Mouse (Mus musculus) forelimb bud, embryonic 11.5 days (tissue): ENCODE measurements at regions not wholly inside any gene's neighbourhood (a gene's known extent, or its start where the extent isn't known, plus 50 kb on each side); places are given as distances from the start of the nearest gene placed in this dataset.
"Not testable (repeated sequence)": the region's sequence is repeated elsewhere in the genome, so short reads cannot be mapped to it uniquely, and the experiment has no call there.

Experiments
- DNase-seq: peaks from one replicate; pipeline ENCODE4 v3.0.0-alpha.2; 2012; ENCODE audit warnings: low read depth, low spot score

DNA sequence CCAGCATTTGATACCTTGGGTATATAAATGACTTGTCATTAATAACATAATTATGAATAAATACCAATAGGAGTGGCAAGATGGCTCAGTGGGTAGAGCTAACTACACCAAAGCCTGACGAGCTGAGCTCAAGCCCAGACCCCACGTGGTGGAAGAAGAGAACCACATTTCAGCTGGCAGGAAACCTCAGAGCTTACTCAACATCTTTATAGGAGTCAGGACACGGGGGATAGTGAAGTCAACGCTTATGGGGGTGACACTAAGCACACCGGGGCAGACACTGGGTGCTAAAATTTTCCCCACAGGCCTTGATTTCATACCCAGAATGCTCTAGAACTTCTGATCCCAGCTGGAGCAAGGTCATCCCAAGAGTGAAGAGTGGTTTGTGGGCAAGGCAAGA lies 259.3 kb downstream of the Setd4 start:
- no peak for DNase-seq

DNA sequence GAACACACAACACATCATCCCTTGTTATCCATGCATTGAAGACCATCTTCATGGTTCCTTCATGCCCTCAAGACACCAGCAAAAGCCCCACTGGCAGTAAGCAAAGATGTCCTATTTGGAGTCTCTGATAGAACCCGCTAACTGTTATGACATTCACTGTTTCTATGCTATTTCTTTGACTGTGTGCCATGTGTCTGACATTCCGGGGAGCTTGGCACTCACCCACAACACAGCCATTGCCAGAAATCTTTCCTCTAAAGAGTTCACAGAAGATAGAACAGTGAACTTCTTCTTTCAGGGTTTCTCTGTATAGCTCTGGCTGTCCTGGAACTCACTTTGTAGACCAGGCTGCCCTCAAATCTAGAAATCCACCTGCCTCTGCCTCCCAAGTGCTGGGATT lies 261.2 kb downstream of the Setd4 start:
- no peak for DNase-seq

DNA sequence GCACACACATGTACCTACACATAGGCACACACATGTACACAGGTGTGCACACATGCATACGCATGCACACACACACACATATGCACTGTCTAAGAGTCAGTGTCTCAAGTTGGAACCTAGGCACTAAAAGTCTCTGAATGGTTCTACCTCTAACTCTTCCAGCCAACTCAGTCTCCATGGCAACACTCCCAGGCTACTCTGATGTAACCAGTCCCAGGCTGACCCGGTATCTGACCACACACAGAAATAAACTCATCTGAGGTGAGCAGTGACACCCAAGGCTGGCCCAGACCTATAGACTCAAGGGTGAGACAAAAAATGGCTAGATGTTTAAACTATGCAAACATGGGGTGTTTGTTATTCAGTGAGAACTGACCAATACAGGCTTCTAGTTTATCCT lies 262.1 kb downstream of the Setd4 start:
- DNase-seq = no peak

DNA sequence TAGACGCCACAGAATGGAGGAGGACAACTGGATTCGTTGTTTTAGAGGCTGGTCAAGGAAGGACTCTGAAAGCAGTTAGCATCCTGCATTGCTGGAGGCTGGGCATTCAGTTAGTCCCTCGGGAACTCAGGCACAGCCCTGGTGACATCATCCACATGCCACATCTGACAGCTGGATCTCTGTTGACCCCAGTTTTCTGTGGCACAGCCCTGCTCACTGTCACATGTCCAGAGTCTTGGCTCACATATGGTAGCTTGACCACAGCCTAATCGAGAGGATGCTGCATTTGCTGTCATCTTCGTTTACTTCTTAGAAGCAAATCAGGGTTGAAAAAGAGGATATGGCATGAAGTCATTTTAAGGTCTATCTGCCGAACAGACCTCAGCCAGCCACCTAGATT lies 265.1 kb downstream of the Setd4 start:
- no peak for DNase-seq

DNA sequence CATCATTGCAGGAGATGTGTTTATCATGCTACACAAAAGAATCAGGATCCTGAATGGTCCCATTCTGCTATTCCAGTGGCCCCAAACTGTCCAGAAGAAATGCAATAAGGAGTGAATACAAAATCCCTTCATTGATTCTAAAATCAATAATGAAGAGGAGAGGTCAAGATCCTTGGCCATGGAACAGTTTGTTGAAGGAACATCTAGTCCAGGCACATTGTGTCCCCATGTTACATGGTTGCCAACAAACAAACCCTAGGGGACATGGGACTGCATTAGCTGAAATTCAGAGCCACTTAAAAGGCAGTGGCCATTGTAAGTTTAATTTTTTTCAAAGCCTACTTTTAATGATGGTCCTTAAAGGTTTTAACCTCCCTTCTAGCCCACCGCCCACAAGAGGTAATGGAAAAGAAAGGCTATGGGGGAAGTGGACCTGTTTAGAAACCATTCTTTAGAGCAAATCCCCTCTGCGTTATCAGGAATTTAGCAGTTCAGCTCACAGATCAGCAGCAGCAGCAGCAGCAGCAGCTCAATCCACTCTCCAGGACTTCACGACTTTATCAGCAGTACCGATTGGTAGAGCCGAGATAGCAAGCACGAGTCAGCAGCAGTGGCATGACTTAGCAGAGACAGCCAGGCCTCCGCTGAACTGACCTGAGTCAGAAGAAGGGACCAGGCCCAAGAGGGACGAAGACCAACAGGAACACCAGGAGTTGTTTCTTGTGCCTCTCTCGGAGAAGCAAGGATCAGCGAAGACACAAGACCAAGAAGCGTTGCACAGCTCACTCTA lies 268.3 kb downstream of the Setd4 start:
- DNase-seq = no peak

DNA sequence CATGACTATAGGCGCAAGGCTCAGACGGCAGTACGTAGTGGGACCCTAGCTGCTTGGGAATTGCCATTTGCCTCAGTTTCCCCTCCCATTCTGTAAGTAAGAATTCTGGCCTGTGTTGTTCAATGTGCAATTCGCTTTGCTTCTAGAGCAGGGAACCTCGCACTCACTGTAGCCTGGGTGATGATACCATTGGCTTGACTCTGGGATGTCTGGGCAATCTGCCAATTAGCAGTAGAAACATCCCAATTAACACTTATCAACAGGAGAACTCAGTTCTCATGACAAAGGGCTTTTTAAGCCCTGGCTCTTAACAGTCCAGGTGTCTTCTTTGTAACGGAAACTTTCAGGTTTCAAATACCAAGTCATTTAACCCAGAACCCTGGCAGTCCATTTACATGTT lies 270.2 kb downstream of the Setd4 start:
- DNase-seq = no peak

DNA sequence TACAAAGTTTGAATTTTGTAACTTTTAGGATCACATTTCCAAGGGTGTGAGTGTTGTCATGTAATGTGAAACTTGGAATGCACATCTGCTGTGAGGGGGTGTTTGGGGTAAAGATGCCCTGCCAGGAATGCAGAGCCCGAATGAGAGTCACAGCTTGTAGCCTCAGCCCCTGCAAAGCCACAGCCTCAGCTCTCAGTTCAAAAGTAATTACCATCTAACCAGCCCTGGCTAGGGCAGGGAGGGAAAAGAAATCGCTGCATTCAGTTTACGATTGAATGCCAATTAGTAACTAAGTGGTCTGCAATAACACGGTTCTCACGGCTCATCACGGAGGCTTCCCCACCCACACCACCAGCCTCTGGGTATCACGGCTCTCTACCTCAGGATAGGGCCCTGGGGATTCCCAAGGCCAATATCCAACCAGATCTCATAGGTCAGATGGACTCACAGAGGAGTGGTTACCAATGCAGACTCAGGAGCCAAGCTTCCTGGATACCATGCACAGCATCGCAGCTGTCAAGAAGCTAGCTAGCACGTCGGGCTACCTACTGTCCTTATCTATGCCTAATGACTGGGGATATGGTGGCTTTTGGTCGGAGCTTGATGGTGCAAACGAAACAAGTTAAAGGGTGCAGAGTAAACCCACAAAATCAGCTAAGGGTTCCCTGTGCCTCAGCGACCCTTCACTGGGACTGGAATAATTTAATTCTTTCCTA lies 275.0 kb downstream of the Setd4 start:
- DNase-seq = peak; percentile 64

DNA sequence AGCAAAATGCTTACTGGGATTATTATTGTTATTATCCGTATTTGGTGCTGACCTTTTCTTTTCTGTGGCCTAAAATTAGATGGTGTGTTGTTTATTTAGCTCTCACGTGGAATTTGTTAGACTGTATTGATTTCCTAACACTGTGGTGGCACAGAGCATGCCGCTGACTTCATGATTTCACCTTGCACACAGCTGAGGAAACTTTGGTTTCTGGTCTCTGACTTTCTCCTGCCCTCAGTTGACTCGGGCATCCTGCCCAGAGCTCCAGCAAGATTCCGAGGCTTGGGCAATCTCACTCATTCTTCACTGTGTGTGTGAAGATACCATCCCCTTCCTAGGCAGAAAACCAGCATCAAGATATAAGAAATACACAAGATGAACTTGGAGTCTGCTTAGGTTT lies 279.0 kb downstream of the Setd4 start:
- DNase-seq = no peak

DNA sequence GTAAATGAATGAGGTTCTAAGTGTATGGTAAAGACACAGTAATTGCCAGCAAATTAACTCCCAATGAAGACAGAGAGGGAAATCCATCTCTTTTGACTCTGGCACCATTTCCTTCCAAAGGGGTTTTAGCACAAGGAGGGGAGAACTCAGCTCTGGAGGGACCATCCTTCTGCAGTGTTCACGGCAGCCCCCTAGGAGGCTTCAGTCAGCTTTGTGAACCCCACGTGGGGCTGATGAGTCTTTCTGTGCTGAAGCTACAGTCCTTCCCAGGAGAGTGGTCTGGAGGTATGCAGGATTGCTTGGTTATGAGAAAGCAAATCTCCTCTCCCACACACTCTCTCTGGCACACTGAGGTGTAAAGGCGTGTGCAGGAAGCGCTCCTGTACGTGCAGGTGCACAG lies 280.7 kb downstream of the Setd4 start:
- DNase-seq = no peak

DNA sequence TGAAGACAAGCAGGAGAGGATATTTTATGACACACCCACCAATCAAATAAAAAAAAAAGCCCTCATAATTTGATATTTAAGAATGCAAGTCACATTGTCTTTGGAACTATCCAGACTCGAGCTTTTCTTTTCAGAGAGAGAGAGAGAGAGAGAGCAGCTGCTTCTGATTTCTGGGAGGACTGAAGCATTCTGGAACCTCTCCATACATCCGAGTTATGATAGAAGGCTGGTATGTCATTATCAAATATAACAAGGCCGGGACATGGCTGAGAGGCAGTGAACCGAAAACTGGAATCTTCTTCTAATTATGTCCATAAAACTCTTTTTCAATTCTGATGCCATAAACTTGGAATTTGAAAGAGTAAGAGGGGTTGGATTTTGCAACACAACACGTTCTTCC lies 284.3 kb downstream of the Setd4 start:
- DNase-seq = no peak

DNA sequence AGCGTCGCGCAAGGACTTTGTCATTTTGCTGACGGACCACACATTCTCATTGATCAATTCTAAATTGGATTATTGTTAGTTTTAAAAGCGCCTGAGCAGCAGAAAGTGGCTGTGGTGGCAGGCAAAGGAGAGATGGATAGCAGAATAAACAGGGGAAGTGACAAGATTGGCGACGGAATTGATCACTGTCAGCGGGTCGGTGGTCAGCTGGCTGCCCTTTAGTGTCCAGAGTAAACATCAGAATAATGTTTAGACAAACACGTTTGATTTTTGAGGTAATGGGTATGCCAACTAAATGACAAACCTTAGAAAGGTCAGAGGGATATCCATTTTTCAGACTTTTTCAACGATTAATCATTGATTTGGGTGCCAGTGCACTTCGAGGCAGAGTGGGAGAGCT lies 292.2 kb downstream of the Setd4 start:
- no peak for DNase-seq

DNA sequence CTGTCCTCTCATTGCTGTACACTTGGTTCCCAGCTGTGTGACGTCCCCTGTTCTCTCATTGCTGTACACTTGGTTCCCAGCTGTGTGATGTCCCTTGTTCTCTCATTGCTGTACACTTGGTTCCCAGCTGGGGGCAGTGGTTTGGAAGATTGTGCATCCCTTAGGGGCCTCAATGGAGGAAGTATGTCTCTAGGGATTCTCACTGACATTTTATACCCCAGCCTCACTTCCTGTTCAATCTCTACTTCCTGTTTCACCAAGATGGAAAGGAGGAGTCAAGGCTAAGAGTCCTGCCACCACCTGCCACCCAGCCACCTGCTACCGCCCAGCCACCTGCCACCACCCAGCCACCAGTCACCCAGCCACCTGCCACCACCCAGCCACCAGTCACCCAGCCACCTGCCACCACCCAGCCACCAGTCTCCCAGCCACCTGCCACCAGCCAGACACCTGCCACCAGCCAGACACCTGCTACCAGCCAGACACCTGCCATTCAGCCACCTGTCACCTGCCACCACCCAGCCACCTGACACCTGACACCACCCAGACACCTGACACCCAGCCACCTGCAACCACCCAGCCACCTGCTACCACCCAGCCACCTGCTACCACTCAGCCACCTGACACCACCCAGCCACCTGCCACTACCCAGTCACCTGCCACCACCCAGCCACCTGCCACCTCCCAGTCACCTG lies 295.1 kb downstream of the Setd4 start:
- no peak for DNase-seq

DNA sequence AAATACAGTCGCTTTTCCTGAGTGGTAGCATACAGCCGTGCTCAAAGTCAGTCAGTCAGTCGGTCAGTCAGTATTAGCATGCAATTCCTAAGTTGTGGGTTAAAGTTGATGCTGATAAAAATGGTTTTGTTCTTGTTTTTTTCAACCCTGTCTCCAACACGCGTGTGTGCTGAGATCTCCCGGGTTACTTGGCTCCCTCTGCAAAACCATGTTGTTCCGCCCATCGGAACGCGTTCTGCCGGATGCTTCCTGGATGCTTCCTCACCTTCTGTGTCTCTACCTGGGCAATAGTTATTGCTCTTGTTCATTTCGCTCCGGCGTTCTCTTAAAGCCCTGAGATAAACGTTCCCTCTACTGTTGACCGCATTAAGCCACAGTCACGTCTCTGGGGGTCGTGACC lies 296.9 kb downstream of the Setd4 start:
- DNase-seq = no peak

DNA sequence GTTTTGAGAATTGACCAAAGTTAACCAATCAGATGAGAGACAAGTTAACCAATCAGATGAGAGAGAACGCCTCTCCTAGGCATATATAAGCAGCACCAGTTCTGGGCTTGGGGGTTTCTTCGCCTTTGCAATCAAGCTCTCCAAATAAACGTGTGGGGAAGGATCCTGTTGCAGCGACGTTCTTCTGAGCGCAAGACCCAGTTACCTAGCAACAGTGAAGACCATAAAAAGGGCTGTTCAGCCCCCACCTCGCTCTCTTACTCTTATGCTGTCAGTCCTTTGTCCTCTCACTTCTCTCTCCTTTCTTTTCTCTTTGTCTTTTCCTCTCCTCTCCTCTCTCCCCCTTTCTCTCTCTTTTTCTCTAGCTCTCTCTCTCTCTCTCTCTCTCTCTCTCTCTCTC lies 297.7 kb downstream of the Setd4 start:
- DNase-seq = not testable (repeated sequence)

DNA sequence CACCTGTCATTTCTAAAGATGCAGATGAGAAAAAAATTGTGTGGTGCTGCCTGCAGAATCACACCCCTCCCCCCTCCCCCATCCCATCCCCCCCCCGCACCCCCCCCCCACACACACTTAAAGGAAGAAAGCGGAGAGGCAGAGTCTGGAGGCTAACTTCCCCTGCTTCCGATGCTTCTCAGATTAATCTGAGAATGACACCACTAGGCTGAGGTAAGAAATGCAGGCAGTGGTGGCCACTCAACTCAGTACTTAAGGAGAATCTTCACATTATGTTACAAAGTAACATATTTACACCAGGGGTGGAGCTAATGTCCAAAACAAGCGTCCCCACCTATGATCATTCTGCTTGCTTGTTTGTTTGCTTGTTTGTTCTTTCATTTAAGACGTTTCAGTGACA lies 309.4 kb downstream of the Setd4 start:
- DNase-seq = no peak

DNA sequence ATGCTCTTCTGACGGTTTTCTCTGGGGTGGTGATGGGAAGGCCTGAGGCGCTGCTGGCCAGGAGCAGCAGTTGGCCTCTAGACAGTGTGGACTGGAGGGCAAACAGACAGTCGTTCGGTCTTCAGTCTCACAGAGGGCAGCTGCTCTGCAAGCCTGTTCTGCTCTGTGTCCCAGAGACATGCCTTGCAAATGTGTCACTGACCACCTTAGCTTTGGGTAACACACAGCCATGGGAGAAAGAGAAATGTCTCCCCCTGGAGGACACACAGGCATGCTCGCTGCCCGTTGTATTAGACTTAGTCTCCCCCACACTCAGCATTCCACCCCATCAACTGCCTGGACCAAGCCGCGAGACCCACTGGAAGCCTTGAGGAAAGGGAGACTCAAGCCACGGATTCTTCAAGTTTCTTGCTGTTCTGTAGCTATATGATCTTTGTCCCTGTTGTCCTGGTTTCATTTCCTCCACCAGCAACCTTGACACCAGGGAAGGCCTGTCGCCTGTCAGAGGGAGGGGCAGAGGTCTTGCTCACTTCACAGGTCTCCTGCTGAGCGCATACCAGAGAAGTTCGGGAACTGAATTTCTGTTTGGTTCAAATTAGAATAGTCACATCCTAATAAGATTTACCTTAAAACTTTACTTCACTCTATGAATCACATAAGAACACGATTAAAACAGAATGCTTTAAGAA lies 310.8 kb downstream of the Setd4 start:
- peak; percentile 91 for DNase-seq

DNA sequence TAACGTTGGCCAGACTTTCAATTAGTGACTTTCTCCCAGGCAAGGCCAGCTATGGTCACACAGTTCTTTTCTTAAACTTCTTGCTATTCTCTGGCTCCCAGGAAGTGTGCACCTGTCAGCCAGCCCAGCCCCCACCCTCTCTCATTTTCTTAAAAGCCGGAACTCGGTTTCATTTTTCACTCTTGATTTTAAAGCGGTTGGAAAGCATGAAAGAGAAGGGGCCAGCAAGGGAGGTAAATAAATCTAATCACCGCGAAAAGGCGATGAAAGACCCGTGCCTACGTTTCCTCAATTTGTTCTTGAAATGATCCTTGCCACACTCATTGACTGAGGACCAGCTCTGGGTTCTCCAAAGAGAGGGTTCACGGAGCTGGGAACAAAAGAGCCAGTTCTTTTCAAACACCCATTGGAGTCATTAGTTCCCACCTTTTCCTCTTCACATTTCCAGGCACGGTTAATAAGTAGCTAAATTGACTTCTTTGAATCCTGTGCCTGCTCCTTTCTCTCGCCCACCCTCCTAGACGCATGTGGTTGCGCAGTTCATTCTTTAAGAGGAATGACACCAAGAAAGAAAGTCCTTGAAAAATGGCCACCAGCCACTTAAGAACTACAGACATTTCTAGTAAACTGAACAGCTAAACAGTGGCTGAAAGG lies 311.6 kb downstream of the Setd4 start:
- peak; percentile 45 for DNase-seq

DNA sequence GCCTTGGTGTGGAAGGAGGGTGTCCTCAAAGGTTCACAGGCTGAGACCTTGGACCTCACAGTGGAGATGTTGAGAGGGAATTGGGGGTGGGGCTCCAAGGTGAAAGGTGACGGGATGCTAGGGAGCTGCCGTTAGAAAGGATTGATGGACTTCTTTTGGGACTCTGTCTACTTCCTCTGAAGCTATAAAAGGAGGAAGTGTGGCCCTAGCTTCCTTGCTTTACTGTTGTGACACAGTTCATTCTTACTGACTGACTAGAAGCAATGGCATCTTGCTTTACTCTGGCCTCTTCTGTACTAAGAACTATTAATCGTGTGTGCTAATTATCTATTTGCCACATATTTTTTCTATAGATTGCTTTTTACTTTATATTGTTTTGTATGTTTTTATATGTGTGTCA lies 315.8 kb downstream of the Setd4 start:
- DNase-seq = no peak

DNA sequence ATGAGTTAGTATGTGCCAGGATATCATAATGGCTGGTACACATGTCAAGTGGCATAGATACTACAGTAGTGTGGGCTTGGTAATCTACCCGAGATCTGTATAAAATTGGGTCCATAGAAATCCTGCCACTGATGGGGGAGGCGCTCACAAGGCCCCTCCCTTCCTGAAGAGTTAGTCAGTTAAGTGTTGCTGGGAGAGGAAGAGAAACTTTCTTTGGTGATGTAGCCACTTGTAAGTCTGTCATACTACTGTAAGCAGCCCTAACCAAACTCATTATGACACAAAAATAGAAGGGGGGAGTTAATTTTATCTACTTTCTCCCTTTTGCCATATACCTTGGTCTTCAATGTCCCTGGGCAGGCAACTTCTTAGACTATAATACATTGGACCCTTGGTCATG lies 316.3 kb downstream of the Setd4 start:
- DNase-seq = no peak

DNA sequence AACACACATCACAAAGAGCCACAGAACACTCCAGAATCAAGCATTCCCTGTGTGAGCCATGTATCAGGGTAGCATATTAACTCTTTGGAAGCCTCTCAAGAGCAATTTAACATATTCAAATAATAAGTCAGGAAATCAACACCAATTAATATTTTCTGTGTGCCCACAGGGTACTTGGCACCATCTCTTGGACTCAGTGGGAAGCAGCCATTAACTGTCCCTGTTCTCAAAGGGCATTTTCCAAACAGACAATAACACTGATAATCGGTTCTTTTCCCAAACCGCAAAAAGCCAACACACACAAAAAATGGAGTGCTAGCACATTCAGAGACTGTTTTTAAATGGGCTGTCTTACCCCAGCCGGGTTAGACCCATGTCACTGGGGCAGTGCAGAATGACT lies 317.0 kb downstream of the Setd4 start:
- no peak for DNase-seq

DNA sequence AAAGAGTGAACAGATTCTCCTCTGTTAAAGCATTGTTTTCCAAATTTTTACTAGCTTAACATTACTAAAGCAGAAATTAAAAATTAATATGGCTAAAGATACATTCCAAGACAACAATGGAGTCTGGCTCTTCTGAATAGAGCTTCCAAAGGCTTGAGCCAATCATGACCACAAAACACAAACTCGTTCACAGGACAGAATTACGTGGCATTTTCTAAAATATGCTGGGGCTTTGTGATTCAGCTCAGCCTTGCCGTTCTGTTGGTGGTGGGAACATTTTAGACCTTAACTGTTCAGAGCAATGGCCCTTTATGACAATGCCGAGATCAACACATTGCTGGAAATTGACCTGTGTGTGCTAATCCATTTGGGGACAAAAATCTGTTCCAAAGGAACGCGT lies 318.7 kb downstream of the Setd4 start:
- no peak for DNase-seq

DNA sequence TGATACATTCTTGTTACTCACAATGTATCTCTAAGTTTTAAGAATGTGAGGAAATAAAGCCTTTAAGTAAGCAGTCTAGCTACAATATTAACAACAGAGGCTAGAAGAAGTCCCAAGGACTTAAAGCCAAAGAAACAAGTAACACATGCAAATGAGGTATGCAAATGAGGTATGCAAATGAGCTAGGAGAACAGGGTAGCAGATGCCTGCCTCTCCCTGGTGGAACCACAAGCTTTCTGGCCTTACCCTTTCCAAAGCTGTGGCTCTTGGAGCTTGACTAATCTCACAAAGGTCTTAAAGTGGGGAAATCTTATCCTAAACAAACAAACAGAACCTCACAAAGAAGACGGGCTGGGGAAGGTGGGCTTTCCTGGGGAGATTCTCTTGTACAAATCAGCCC lies 322.1 kb downstream of the Setd4 start:
- no peak for DNase-seq
